Mouse (Mus musculus) embryo, embryonic 11.5 days (tissue): ENCODE measurements around the gene Gp2.

Source experiments
- DNase-seq: peaks from one replicate; pipeline ENCODE4 v3.0.0-alpha.2; 2012; ENCODE audit warnings: low read depth, low spot score

Gene Gp2

GRCm38 (mm10) chr7:119459185-119459584 lies at the start of gene Gp2:
Gp2 (minus strand) TSS chr7:119459285.
- no peak for DNase-seq

- no peak for DNase-seq
Measured at GRCm38 (mm10) chr7:119490041-119490780, 31.1 kb upstream of the Gp2 start.

GRCm38 (mm10) chr7:119486683-119487082 lies 27.6 kb upstream of the Gp2 start:
- no peak for DNase-seq

GRCm38 (mm10) chr7:119484154-119484553 lies 25.1 kb upstream of the Gp2 start:
- no peak for DNase-seq

DNA sequence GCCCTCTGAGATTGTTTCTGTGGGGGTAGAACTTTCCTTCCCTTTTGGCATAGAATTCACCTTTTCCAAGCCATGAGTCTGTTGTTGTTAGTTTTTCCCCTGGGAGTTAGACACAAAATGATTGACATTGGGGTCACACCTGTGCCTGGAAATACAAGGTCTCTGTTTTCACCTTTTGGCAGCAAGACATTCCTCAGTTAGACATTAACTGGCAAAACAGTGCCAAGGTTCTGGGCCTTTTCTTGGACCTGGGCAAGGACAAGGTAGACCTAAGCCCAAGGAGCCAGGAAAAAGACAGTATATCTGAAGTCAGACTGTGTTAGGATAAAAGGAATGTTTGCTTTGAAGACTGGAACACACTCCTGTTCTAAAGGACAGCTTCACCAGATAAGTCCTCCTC lies 20.2 kb upstream of the Gp2 start, which contains the start of gene Umod:
Umod (minus strand) TSS at position 27 of the 400 bp plus-strand sequence.
- DNase-seq: no peak

- DNase-seq: no peak
Measured at GRCm38 (mm10) chr7:119476500-119477389, 17.7 kb upstream of the Gp2 start.

GRCm38 (mm10) chr7:119454192-119454591 lies 4.9 kb downstream of the Gp2 start:
- DNase-seq: no peak

DNA sequence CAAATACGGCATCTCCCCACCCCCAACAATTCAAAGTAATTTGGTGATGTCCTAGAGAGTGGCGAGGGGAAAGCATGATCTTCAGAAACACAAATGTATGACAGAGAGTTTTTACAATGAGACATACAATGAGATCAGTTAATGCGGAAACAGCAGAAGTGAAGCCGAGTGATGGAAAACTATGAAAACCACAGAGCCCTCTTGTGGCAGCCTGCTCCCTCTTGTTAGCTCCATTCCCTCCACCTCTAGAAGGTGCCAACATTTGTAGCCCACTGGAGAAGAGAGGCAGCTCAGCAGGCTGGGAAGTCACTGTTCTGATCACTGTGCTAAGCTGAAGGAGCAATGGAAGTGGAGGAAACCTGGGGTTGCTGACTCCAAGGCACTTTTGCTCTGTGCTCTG lies 15.2 kb downstream of the Gp2 start:
- DNase-seq: no peak

- no peak for DNase-seq
Measured at GRCm38 (mm10) chr7:119441938-119442337, 17.1 kb downstream of the Gp2 start.

GRCm38 (mm10) chr7:119427180-119427616 lies 31.9 kb downstream of the Gp2 start:
- peak; percentile 38 for DNase-seq

DNA sequence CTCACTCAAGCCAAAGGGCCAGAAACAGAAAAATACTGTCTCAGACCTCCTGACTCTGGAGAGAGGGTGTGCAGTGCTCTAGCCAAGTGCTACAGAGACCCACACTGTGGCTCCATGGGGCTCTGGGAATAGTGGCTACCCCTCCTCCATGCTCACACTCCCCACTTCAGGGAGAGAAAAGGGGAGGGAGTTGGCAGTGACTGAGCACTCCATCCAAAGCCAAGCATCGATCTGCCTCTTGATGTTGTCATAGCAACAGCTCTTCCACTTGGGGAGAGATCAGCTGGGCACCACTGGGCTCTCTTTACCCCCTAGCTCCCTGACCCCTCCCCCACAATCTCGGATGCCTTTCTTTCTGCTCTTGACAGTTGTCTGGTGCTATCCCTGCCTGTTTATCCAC lies 38.4 kb downstream of the Gp2 start:
- no peak for DNase-seq

- no peak for DNase-seq
Measured at GRCm38 (mm10) chr7:119418523-119418922, 40.6 kb downstream of the Gp2 start.

- no peak for DNase-seq
Measured at GRCm38 (mm10) chr7:119394050-119394732, 64.9 kb downstream of the Gp2 start.
